Mouse (Mus musculus) hindbrain, embryonic 10.5 days (tissue): ENCODE data around the gene Gse1. TPM values are rescaled to one million over a fixed set of nuclear protein-coding genes. Genes with fewer than 3 reads are reported as not detected.

Experiments used
- DNase-seq: peaks from one replicate; pipeline ENCODE4 v3.0.0-alpha.2; 2017; ENCODE audit warnings: low spot score
- H3K27ac ChIP-seq: fragments of 300-500 bp; sonication (generic); 2 replicates; pipeline ENCODE4 v1.5.1; 2016; ENCODE audit warnings: mild to moderate bottlenecking, moderate library complexity
- H3K27me3 ChIP-seq: fragments of 300-500 bp; sonication (generic); 2 replicates; pipeline ENCODE4 v1.6.1; 2016; ENCODE audit warnings: mild to moderate bottlenecking; ENCODE audit not compliant: poor library complexity, insufficient read depth, severe bottlenecking
- H3K36me3 ChIP-seq: fragments of 300-500 bp; sonication (generic); 2 replicates; pipeline ENCODE4 v1.6.1; 2016; ENCODE audit warnings: mild to moderate bottlenecking, moderate library complexity
- H3K4me1 ChIP-seq: fragments of 300-500 bp; sonication (generic); replicated peaks from 2 replicates; pipeline ENCODE4 v1.6.1; 2016; ENCODE audit warnings: mild to moderate bottlenecking
- H3K4me3 ChIP-seq: fragments of 300-500 bp; sonication (generic); 2 replicates; pipeline ENCODE4 v1.5.1; 2016; ENCODE audit warnings: mild to moderate bottlenecking, moderate library complexity
- H3K9me3 ChIP-seq: fragments of 300-500 bp; sonication (generic); 2 replicates; pipeline ENCODE4 v1.6.1; 2016; ENCODE audit warnings: mild to moderate bottlenecking, moderate library complexity
- whole genome bisulfite sequencing: fragments of 180-500 bp; shearing (Covaris S2); methylation state at CpG from one replicate; pipeline ENCODE4 v1.1.7; 2016; 5-methylcytosine and 5-hydroxymethylcytosine counted together
- polyA plus RNA-seq: library from polyadenylated mRNA; unstranded; fragments of >200 nt; fragmentation: Nextera tagmentation; extraction: Ambion mirVana; gene quantifications from 2 replicates; pipeline ENCODE4 v1.2.1, GENCODE M21; 2016

Gene Gse1
- polyA plus RNA-seq, 1 experiment from 2014 or later = 22.9 TPM

DNA sequence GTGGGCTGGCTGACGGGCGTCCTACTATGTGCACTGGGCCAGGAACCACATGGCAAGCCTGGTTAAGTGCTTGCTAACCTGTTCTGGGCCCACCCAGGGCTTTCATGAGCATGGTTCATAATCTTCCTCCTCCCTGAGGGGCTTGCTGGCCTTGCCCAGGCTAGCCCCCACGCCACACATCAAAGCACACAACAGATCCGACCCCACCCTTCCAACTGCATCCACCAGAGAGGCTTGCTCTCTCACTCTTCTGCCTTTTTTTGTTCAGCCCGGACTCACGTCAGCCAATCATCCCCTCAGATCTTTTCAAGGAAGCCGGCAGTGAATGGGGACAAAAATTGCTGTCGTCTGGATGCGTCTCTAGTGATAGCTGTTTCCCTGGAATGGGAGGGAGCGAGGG lies 112.9 kb downstream of the Gse1 start:
- no peak for DNase-seq
- WGBS = 52% methylated on average over 10 of the region's 10 CpGs
- H3K27ac ChIP-seq = peak overlapping the region; percentile 94
- H3K27me3 ChIP-seq = peaks cover 66% of the 10 kb centered on the region
- H3K36me3 ChIP-seq = no peaks in the 10 kb centered on the region
- peaks cover 100% of the 10 kb centered on the region for H3K4me1 ChIP-seq
- peaks cover 6% of the 10 kb centered on the region for H3K9me3 ChIP-seq
- H3K4me3 ChIP-seq = no peak overlapping the region

GRCm38 (mm10) chr8:120342847-120343548 lies 114.7 kb downstream of the Gse1 start:
- Histone ChIP-seq H3K9me3 (peaks cover 6% of the 10 kb centered on the region), H3K4me1 (peaks cover 100% of the 10 kb centered on the region), H3K4me3 (no peak overlapping the region), H3K27me3 (peaks cover 79% of the 10 kb centered on the region), H3K36me3 (no peaks in the 10 kb centered on the region), H3K27ac (peak overlapping the region; percentile 74)
- no peak for DNase-seq
- 77% methylated on average over 7 of the region's 7 CpGs for WGBS

GRCm38 (mm10) chr8:120343582-120343981 lies 115.3 kb downstream of the Gse1 start:
- WGBS = 73% methylated on average over 12 of the region's 12 CpGs
- H3K27ac ChIP-seq = peak overlapping the region; percentile 74
- DNase-seq = no peak
- peaks cover 4% of the 10 kb centered on the region for H3K9me3 ChIP-seq
- H3K36me3 ChIP-seq = no peaks in the 10 kb centered on the region
- no peak overlapping the region for H3K4me3 ChIP-seq
- H3K4me1 ChIP-seq = peaks cover 100% of the 10 kb centered on the region
- peaks cover 79% of the 10 kb centered on the region for H3K27me3 ChIP-seq

- H3K9me3 ChIP-seq = no peaks in the 10 kb centered on the region
- no peaks in the 10 kb centered on the region for H3K36me3 ChIP-seq
- H3K27ac ChIP-seq = peak overlapping the region; percentile 74
- peaks cover 75% of the 10 kb centered on the region for H3K27me3 ChIP-seq
- H3K4me1 ChIP-seq = peaks cover 100% of the 10 kb centered on the region
- WGBS = 28% methylated on average over 4 of the region's 4 CpGs
- no peak overlapping the region for H3K4me3 ChIP-seq
- no peak for DNase-seq
Observed at GRCm38 (mm10) chr8:120344166-120344565, 115.9 kb downstream of the Gse1 start.

- 25% methylated on average over 13 of the region's 13 CpGs for WGBS
- H3K4me1 ChIP-seq = peaks cover 100% of the 10 kb centered on the region
Observed at GRCm38 (mm10) chr8:120344583-120344982, 116.3 kb downstream of the Gse1 start.

DNA sequence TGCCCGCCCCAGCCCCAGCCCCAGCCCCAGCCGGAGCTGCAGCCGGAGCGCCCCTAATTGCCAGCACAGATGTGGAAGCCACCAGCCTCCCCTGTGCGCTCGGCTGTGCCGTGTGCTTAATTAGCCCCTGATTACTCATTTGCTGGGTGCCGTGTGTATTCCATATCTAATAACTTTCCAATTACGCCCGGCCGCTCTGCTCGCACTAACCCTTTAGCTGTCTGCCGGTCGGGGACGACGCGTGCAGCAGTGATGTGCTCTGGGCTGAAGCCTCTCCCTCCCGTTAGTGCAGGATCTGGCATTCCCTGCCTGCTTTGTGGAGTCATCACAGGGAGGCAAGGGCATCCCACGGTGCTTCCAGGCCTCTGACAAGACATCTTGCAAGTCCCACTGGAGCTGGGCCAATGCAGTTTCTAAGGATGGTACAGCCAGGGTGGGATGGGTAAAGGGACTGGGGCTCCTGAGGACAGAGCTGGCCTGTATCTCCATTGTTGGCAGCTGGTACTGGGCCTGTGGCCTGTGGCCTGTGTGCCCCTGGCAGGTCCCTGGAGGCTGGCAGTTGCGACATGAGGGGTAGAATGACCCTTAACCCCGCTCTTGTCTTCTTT lies 119.6 kb downstream of the Gse1 start:
- Histone ChIP-seq H3K36me3 (no peaks in the 10 kb centered on the region), H3K4me1 (peaks cover 91% of the 10 kb centered on the region), H3K27me3 (peaks cover 66% of the 10 kb centered on the region), H3K27ac (peak overlapping the region; percentile 79), H3K9me3 (no peaks in the 10 kb centered on the region), H3K4me3 (no peak overlapping the region)
- WGBS = 62% methylated on average over 21 of the region's 21 CpGs
- DNase-seq = no peak

More at GRCm38 (mm10) chr8:120344583-120344982, 116.3 kb downstream of the Gse1 start:
- Histone ChIP-seq H3K4me3 (no peak overlapping the region), H3K9me3 (no peaks in the 10 kb centered on the region), H3K27ac (peak overlapping the region; percentile 74), H3K27me3 (peaks cover 71% of the 10 kb centered on the region), H3K36me3 (no peaks in the 10 kb centered on the region)
- DNase-seq = no peak

DNA sequence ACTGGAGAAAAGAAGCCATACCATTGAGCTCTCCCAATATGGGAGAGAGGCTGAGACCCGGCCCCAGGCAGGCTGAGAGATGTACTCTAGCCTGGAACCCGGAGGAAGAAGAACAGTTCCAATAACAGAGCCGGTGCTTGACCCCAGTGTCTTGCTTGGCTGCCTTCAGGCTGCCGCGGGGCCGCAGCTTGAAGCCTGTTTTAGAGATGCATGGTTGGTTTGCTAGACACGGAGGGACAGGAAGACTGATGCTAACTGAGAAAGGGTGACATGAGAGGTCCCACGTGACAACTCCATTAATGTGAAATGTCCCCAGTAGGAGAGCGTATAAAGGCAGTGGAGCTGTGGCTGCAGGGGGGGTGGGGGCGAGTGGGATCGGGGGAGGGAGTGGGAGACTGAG lies 120.7 kb downstream of the Gse1 start:
- H3K36me3 ChIP-seq = no peaks in the 10 kb centered on the region
- WGBS = 24% methylated on average over 11 of the region's 11 CpGs
- H3K27ac ChIP-seq = peak overlapping the region; percentile 79
- H3K4me3 ChIP-seq = no peak overlapping the region
- H3K27me3 ChIP-seq = peaks cover 65% of the 10 kb centered on the region
- H3K4me1 ChIP-seq = peaks cover 91% of the 10 kb centered on the region
- no peaks in the 10 kb centered on the region for H3K9me3 ChIP-seq
- DNase-seq = peak; percentile 45

DNA sequence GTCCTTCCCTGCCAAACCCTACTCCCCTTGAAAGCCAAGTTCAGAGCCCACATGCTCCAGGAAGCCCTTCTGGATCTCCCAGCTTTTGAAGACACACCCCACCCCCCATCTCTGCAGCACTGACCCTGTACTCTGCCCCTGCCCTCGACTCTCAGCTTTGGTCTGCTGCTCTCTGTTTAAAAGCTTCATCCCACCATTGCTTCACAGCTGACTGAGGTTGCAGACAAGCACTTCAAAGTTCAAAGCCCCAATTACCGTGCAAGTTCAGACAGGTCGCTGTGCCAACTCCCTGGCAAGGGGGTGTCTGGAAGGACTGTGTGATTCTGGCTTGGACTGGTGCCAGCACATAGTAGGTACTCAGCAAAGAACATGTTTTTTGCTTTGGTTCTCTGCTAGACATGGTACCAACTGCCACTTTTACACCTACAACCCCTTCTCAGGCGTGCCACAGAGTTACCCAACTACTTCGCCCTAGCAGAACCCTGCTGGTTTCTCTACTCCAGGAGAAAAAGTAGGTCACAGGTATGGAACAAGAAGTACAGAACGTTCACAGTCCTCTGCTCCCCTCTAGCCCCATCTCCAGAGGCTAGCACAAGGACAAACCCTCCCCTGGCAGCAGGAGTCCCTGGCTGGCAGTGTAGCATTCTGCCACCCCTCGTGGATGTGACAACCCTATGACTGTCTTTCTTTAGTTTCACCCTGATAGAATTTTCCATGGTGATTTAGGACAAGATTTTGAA lies 123.2 kb downstream of the Gse1 start:
- Histone ChIP-seq H3K27ac (peak overlapping the region; percentile 80), H3K36me3 (no peaks in the 10 kb centered on the region), H3K27me3 (peaks cover 71% of the 10 kb centered on the region), H3K4me3 (no peak overlapping the region), H3K9me3 (no peaks in the 10 kb centered on the region), H3K4me1 (peaks cover 91% of the 10 kb centered on the region)
- DNase-seq = no peak
- WGBS = 75% methylated on average over 7 of the region's 7 CpGs

- 80% methylated on average over 10 of the region's 10 CpGs for WGBS
- H3K9me3 ChIP-seq = no peaks in the 10 kb centered on the region
- H3K36me3 ChIP-seq = no peaks in the 10 kb centered on the region
- no peak for DNase-seq
- H3K4me1 ChIP-seq = peaks cover 91% of the 10 kb centered on the region
- H3K4me3 ChIP-seq = no peak overlapping the region
- peak overlapping the region; percentile 80 for H3K27ac ChIP-seq
- H3K27me3 ChIP-seq = peaks cover 65% of the 10 kb centered on the region
Observed at GRCm38 (mm10) chr8:120352096-120352495, 123.8 kb downstream of the Gse1 start.

- H3K4me1 ChIP-seq = peaks cover 97% of the 10 kb centered on the region
- H3K27me3 ChIP-seq = peaks cover 52% of the 10 kb centered on the region
- 55% methylated on average over 9 of the region's 9 CpGs for WGBS
- H3K9me3 ChIP-seq = no peaks in the 10 kb centered on the region
- no peaks in the 10 kb centered on the region for H3K36me3 ChIP-seq
- peak; percentile 47 for DNase-seq
- peak overlapping the region; percentile 80 for H3K27ac ChIP-seq
- H3K4me3 ChIP-seq = no peak overlapping the region
Observed at GRCm38 (mm10) chr8:120356067-120356466, 127.8 kb downstream of the Gse1 start.

GRCm38 (mm10) chr8:120357504-120357903 lies 129.2 kb downstream of the Gse1 start:
- H3K27ac ChIP-seq = peak overlapping the region; percentile 68
- H3K27me3 ChIP-seq = peaks cover 39% of the 10 kb centered on the region
- H3K4me3 ChIP-seq = no peak overlapping the region
- DNase-seq = no peak
- no peaks in the 10 kb centered on the region for H3K36me3 ChIP-seq
- H3K9me3 ChIP-seq = no peaks in the 10 kb centered on the region
- WGBS = 72% methylated on average over 6 of the region's 6 CpGs
- peaks cover 97% of the 10 kb centered on the region for H3K4me1 ChIP-seq

- WGBS = 81% methylated on average over 8 of the region's 8 CpGs
- peaks cover 97% of the 10 kb centered on the region for H3K4me1 ChIP-seq
- H3K4me3 ChIP-seq = no peak overlapping the region
- H3K9me3 ChIP-seq = no peaks in the 10 kb centered on the region
- H3K27me3 ChIP-seq = peaks cover 9% of the 10 kb centered on the region
- peak overlapping the region; percentile 81 for H3K27ac ChIP-seq
- no peaks in the 10 kb centered on the region for H3K36me3 ChIP-seq
- DNase-seq = no peak
Observed at GRCm38 (mm10) chr8:120361301-120361700, 133.0 kb downstream of the Gse1 start.

DNA sequence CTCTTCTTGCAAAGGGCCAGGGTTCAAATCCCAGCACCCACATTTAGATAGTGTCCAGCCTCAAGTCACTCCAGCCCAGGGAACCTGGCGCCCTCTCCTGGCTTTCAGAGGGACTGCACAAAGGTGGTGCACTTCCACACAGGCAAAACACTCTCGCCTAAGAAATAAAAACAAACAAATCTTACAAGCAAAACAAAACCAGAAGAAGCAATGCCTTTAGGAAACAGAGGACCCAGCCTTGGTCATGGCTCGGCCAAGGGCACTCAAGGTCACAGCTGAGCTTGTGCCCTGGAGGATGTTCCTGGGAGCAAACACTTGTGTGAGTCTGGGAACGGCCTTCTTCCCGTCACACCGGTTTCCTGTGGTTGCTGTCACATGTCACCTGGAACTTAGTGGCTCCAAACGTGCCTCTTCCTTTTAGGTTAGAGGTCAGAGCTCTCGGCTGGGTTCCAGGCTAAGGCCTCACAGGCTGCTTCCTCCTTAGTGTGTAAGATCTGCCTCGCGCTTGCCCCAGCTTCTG lies 135.4 kb downstream of the Gse1 start:
- peak overlapping the region; percentile 81 for H3K27ac ChIP-seq
- no peak for DNase-seq
- no peaks in the 10 kb centered on the region for H3K36me3 ChIP-seq
- H3K4me1 ChIP-seq = peaks cover 95% of the 10 kb centered on the region
- H3K27me3 ChIP-seq = peaks cover 17% of the 10 kb centered on the region
- H3K4me3 ChIP-seq = no peak overlapping the region
- 50% methylated on average over 10 of the region's 10 CpGs for WGBS
- no peaks in the 10 kb centered on the region for H3K9me3 ChIP-seq
